Mouse (Mus musculus): Measurements from ENCODE around the gene Zfp941. TPM values are rescaled to one million over a fixed set of nuclear protein-coding genes. Genes with fewer than 3 reads are reported as not detected.

The Zfp941 gene
- polyA plus RNA-seq, 1 experiment from 2014 or later, result 3.7 TPM

DNA sequence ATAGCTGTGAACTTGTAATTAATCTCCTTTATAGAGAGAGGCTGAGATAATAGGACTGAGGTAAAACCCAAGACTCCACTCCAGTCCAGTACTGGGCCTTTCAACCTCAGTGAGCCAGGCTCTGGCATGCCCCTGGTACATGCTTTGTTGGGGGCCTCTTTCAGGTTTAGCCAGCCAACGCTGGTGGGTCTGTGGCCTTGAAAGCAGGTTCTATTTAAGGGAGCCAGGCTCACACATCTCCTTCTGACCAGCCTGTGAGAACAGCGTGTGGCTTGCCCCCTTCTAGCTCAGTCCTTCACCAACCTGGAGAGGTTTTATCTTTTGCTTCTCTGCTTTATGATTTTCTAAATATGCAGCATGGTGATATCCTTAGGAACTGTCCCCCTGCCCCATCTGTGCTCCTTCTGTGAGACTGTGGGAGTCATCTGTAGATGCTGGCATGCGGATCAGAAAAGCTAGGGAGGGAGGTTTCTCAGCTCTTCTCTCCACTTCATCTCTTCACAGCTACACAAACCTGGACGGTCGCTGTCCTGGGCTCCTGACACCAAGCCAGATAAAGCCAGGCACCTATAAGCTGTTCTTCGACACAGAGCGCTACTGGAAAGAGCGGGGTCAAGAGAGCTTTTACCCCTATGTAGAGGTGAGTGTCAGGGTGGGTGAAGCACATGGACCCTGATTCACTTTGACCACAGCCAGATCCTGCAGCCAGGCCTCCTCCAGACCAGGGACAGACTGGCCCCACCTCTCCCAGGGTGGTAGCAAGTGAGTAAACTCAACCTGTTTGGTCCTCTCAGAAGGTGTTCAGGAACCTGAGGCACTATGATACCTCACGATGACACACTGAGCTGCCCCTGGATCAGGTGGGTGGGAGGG lies 14.5 kb upstream of the Zfp941 start:
- ATAC-seq (ENCODE audit: insufficient number of reproducible peaks, insufficient read depth, low FRiP score, low TSS enrichment), result no peak
- Histone ChIP-seq H3K9ac (no peak overlapping the region), H3K27me3 (peaks cover 9% of the 10 kb centered on the region), H3K4me1 (no peaks in the 10 kb centered on the region; the same call in 1 of the 2 replicates), H3K36me3 (no peaks in the 10 kb centered on the region), H3K4me2 (replicated peaks) (no peak overlapping the region), H3K4me3 (no peak overlapping the region), H3K27ac (no peak overlapping the region), H3K9me3 (no peaks in the 10 kb centered on the region)
- 88% methylated on average over 9 of the region's 9 CpGs for WGBS

DNA sequence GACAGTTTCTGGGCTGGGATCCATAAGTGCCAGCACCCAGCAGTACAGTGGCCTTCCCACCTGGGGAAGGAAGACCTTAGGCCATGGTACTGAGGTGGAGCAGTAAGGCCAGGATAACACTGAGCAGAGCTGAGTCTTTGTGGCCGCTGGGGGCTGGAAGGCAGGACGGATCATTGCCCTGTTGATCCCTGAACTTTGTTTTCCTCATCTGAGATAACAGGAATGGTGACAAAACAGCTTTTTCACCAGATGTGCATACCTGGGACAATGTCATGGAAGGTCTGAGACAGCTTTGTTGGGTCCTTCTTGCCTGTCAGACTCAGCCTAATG lies 13.7 kb upstream of the Zfp941 start:
- Histone ChIP-seq H3K36me3 (no peaks in the 10 kb centered on the region), H3K9ac (no peak overlapping the region), H3K4me3 (no peak overlapping the region), H3K27ac (no peak overlapping the region), H3K27me3 (peaks cover 2% of the 10 kb centered on the region), H3K4me1 (no peaks in the 10 kb centered on the region), H3K9me3 (no peaks in the 10 kb centered on the region), H3K4me2 (replicated peaks) (no peak overlapping the region)
- 73% methylated on average over 2 of the region's 2 CpGs for WGBS
- ATAC-seq (ENCODE audit: insufficient number of reproducible peaks, insufficient read depth, low FRiP score, low TSS enrichment), result no peak

DNA sequence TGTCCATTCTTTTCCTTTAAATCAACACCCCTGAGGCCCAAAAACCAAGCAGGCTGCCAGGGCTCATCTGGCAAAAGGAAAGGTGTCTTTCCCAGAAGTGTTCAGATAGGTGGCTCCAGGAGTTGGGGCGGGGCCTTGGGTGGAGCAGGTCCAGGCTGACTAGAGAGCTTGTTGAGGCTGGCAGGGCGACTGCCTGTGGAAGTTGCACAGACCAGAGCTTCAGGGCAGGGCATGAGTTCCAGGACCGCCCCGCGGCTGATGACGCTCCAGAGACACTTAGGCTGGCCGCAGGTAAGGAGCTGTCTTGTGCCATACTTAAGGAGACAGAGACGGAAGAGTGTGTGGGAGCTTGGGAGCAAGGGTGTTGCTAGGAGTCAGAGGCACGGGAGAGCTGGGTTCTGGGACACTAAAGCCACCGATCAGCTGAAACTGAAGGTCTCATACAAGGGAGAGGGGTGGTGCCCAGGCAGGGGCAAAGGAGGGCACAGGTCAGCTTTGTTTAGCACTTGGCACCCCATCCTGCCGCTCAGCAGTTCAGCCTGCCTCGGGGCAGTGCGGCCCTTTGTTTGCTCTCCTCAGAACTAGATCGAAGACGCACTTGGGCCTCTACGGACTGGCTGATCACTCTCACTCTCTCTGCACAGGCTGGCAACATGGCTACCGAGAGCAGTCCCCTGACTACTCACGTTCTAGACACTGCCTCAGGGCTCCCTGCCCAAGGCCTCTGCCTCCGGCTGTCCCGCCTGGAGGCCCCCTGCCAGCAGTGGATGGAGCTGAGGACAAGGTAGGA lies 13.2 kb upstream of the Zfp941 start, which contains the start of gene Urah:
TSS of gene Urah (plus strand) at position 51 of the 790 bp plus-strand sequence.
- 35% methylated on average over 20 of the region's 20 CpGs for WGBS
- no peak for ATAC-seq (ENCODE audit: insufficient number of reproducible peaks, insufficient read depth, low FRiP score, low TSS enrichment)
- no peaks in the 10 kb centered on the region for H3K36me3 ChIP-seq
- H3K27ac ChIP-seq, result no peak within 1 kb of the TSS
- H3K9me3 ChIP-seq, result no peaks in the 10 kb centered on the region
- H3K4me1 ChIP-seq, result no peaks in the 10 kb centered on the region
- H3K9ac ChIP-seq, result no peak within 1 kb of the TSS
- H3K4me3 ChIP-seq, result no peak within 1 kb of the TSS
- no peak within 1 kb of the TSS for H3K4me2 ChIP-seq (replicated peaks)
- no peaks in the 10 kb centered on the region; the same call in none of the 2 replicates for H3K27me3 ChIP-seq

DNA sequence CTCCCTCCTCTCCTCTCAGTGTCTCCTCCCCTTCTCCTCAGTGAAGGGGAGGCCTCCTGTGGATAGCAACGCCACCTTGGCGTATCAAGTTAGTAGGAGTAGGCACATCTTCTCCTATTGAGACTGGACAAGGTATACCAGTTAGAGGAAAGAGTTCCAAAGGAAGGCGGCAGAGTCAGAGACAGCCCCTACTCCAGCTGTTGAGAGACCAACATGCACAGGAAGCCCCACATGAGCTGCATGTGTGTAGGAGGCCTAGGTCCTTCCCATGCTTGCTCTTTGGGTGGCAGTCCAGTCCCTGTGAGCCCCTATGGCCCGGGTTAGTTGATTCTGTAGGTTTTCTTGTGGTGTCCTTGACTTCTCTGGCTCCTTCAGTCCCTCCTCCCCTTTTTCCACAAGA lies 11.4 kb upstream of the Zfp941 start:
- no peaks in the 10 kb centered on the region for H3K9me3 ChIP-seq
- no peak overlapping the region for H3K27ac ChIP-seq
- no peak for ATAC-seq (ENCODE audit: insufficient number of reproducible peaks, insufficient read depth, low FRiP score, low TSS enrichment)
- WGBS, result 79% methylated on average over 4 of the region's 4 CpGs
- H3K36me3 ChIP-seq, result no peaks in the 10 kb centered on the region
- H3K9ac ChIP-seq, result no peak overlapping the region
- H3K4me3 ChIP-seq, result no peak overlapping the region
- no peaks in the 10 kb centered on the region for H3K4me1 ChIP-seq
- H3K4me2 ChIP-seq (replicated peaks), result no peak overlapping the region
- no peaks in the 10 kb centered on the region for H3K27me3 ChIP-seq

DNA sequence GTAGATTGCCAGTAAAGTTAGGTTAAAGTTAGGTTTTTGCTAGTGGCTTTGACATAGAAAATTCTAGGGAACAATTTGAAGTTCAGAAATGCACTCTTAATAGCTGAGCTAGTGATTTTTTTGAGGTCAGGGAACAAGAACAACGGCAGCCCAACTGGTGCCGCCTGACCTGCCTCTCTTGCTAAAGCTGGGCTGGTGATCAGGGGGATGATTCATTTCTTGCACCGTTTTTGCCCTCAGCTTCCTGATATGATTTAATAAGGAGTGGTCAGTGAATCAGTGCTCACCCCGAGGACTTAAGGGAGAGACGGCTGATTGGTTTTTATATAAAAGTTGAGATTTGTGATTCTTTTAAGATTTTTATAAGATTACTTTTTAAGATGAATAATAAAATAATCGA lies 9.5 kb upstream of the Zfp941 start:
- H3K4me2 ChIP-seq (replicated peaks), result no peak overlapping the region
- H3K9ac ChIP-seq, result no peak overlapping the region
- no peaks in the 10 kb centered on the region for H3K27me3 ChIP-seq
- ATAC-seq (ENCODE audit: insufficient number of reproducible peaks, insufficient read depth, low FRiP score, low TSS enrichment), result no peak
- H3K36me3 ChIP-seq, result no peaks in the 10 kb centered on the region
- no peak overlapping the region for H3K4me3 ChIP-seq
- no peaks in the 10 kb centered on the region for H3K4me1 ChIP-seq
- 70% methylated on average over 6 of the region's 6 CpGs for WGBS
- H3K27ac ChIP-seq, result no peak overlapping the region
- no peaks in the 10 kb centered on the region for H3K9me3 ChIP-seq

DNA sequence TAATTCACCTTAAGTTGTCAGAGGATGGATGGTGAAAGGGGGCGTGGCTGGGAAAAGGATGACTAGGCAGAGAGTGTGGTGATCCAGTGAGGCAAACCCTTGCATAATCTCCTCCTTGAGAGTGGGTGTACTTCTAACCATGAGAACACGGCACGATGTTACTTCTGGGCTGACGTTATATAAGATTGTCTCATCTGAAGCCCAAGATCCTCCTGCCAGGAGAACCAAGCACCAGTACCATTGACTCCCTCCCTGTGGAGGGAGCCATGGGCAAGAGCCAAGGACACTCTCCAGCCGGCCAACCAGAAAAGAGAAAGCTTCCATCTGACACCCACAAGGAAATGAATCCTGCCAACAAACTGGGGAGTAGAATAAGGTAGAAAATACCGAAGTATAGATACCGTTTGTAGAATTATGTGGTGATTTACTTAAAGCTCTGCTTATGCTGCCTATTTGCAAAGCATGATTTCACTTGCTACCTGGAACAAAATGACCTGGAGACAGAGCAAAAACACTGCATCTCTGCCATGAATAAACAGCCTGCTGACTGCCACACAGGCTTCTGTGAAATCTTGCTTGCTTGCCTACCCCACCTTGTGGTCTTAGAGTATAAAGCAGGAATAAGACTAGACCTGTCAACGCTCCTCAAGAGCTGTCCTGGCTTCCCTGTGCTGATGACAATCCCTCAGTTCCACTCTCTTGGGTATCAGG lies 6.3 kb upstream of the Zfp941 start:
- Histone ChIP-seq H3K4me3 (no peak overlapping the region), H3K27ac (no peak overlapping the region), H3K9me3 (no peaks in the 10 kb centered on the region), H3K27me3 (no peaks in the 10 kb centered on the region), H3K4me1 (no peaks in the 10 kb centered on the region), H3K36me3 (no peaks in the 10 kb centered on the region), H3K9ac (no peak overlapping the region), H3K4me2 (replicated peaks) (no peak overlapping the region)
- 45% methylated on average over 8 of the region's 8 CpGs for WGBS
- no peak for ATAC-seq (ENCODE audit: insufficient number of reproducible peaks, insufficient read depth, low FRiP score, low TSS enrichment)

DNA sequence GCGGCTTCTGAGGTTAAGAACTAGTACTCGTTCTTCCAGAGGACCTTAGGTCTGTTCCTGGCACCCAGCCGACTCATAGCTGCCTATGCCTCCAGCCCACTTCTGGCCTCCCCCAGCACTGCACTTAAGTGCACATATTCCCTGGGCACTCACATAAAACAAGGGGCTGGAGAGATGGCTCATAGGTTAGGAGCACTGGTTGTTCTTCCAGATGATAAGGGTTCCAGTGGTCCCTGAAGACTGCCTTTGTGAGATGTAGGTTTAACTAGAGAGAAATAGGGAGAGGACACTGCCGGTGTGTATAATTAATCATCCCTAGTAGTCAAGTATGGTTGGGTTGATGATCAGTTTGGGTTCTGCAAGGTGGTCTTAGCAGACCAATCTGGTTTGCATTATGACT lies 753 bp upstream of the Zfp941 start:
- H3K9me3 ChIP-seq, result no peaks in the 10 kb centered on the region
- H3K4me3 ChIP-seq, result no peak overlapping the region
- no peak overlapping the region for H3K9ac ChIP-seq
- no peak overlapping the region for H3K4me2 ChIP-seq (replicated peaks)
- no peaks in the 10 kb centered on the region for H3K27me3 ChIP-seq
- H3K4me1 ChIP-seq, result peaks cover 3% of the 10 kb centered on the region; the same call in 1 of the 2 replicates
- 91% methylated on average over 4 of the region's 4 CpGs for WGBS
- no peaks in the 10 kb centered on the region for H3K36me3 ChIP-seq
- ATAC-seq (ENCODE audit: insufficient number of reproducible peaks, insufficient read depth, low FRiP score, low TSS enrichment), result no peak
- no peak overlapping the region for H3K27ac ChIP-seq

DNA sequence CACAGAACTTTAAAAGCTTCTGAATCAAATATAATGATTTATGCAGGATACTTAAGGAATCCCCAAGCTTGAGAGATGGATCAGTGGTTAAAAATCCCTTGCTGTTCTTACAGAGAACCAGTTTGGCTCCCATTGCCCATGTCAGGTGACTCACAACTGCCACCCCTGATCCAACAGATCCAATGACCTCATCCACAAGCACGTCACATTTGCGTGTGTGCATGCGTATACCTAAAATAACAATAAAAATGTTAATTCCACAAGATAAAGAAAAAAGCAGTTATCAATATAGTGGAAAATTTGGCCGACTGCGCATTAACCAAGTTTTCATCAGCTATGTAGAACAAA lies 699 bp downstream of the Zfp941 start:
- Histone ChIP-seq H3K4me1 (peaks cover 3% of the 10 kb centered on the region; the same call in 1 of the 2 replicates), H3K36me3 (no peaks in the 10 kb centered on the region), H3K4me3 (peak overlapping the region; percentile 55), H3K9ac (no peak overlapping the region), H3K27ac (no peak overlapping the region), H3K27me3 (no peaks in the 10 kb centered on the region), H3K4me2 (replicated peaks) (peak overlapping the region; percentile 79), H3K9me3 (no peaks in the 10 kb centered on the region)
- ATAC-seq (ENCODE audit: insufficient number of reproducible peaks, insufficient read depth, low FRiP score, low TSS enrichment), result no peak
- 54% methylated on average over 5 of the region's 5 CpGs for WGBS

DNA sequence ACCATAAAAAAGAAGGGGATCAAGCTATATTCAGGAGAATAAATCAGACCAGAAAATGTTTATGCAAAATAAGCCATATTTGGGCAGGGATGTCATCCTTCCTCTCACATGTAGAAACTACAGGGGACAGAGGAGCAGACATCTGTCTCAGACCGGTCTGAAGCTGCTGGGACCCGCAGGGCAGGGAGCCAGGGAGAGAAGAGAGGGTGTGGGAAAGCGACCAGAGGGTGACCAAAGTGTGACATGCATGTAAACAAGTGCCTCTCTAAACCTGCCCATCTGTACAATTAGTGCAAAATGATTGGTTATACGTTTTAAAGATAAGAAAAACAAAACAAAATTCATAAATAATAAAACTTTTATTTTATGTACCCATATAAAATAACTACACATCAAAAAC lies 1.8 kb downstream of the Zfp941 start:
- no peak for ATAC-seq (ENCODE audit: insufficient number of reproducible peaks, insufficient read depth, low FRiP score, low TSS enrichment)
- WGBS, result 80% methylated on average over 4 of the region's 4 CpGs
- Histone ChIP-seq H3K4me1 (peaks cover 3% of the 10 kb centered on the region; the same call in 1 of the 2 replicates), H3K27me3 (no peaks in the 10 kb centered on the region), H3K4me3 (no peak overlapping the region), H3K36me3 (no peaks in the 10 kb centered on the region), H3K9ac (no peak overlapping the region), H3K9me3 (no peaks in the 10 kb centered on the region), H3K4me2 (replicated peaks) (no peak overlapping the region), H3K27ac (no peak overlapping the region)

DNA sequence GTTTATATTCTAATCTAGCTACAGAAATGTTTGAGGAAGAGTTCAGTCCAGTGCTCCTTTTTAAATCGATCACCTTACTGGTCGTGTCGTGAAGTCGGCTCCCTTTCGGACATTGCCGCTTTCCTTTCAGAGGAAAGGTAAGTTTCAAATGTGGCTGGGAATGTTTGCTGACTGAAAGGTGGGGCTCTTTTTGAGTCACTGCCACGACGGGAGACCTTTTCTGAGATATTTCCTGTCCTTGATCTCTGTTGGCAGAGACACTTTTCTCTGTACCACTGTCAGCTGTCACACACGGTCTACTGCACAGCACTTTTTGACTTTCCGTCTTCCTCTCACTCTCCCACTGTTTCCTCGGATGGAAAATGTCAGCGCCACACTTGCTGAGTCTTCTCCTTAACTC lies 9.1 kb downstream of the Zfp941 start:
- H3K4me2 ChIP-seq (replicated peaks), result no peak overlapping the region
- no peaks in the 10 kb centered on the region for H3K27me3 ChIP-seq
- H3K4me1 ChIP-seq, result no peaks in the 10 kb centered on the region
- H3K36me3 ChIP-seq, result peaks cover 14% of the 10 kb centered on the region
- no peak overlapping the region for H3K9ac ChIP-seq
- H3K4me3 ChIP-seq, result no peak overlapping the region
- H3K9me3 ChIP-seq, result no peaks in the 10 kb centered on the region
- WGBS, result 87% methylated on average over 12 of the region's 12 CpGs
- ATAC-seq (ENCODE audit: insufficient number of reproducible peaks, insufficient read depth, low FRiP score, low TSS enrichment), result no peak
- no peak overlapping the region for H3K27ac ChIP-seq

DNA sequence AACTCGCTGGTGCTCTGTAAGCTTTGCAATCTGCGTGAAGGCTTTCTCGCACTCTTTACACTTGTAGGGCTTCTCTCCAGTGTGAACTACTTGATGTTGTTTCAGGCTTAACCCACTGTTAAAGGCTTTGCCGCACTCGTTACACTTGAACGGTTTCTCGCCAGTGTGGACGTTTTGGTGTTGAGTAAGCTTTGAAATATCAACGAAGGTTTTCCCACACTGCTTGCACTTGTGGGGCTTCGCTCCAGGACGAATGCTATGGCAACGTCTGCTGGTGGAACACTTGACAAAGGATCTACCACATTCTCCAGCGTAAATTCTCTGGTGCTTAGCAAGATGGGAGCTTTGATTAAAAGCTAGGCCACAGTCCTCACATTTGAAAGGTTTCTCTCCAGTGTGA lies 10.3 kb downstream of the Zfp941 start:
- Histone ChIP-seq H3K36me3 (peaks cover 14% of the 10 kb centered on the region), H3K4me2 (replicated peaks) (no peak overlapping the region), H3K4me1 (no peaks in the 10 kb centered on the region), H3K9ac (no peak overlapping the region), H3K27ac (no peak overlapping the region), H3K9me3 (no peaks in the 10 kb centered on the region), H3K27me3 (no peaks in the 10 kb centered on the region), H3K4me3 (no peak overlapping the region)
- ATAC-seq (ENCODE audit: insufficient number of reproducible peaks, insufficient read depth, low FRiP score, low TSS enrichment), result no peak
- 90% methylated on average over 13 of the region's 13 CpGs for WGBS

All from embryonic facial prominence, embryonic 12.5 days (tissue).